Mouse (Mus musculus): ENCODE results near the gene Slc9a3. TPM values are rescaled to one million over a fixed set of nuclear protein-coding genes. Genes with fewer than 3 reads are reported as not detected.
A peak's percentile ranks its signal among the peaks of the same experiment; 100 is the strongest.

Gene Slc9a3
- polyA plus RNA-seq, 1 experiment from 2014 or later: 0.23 TPM

DNA sequence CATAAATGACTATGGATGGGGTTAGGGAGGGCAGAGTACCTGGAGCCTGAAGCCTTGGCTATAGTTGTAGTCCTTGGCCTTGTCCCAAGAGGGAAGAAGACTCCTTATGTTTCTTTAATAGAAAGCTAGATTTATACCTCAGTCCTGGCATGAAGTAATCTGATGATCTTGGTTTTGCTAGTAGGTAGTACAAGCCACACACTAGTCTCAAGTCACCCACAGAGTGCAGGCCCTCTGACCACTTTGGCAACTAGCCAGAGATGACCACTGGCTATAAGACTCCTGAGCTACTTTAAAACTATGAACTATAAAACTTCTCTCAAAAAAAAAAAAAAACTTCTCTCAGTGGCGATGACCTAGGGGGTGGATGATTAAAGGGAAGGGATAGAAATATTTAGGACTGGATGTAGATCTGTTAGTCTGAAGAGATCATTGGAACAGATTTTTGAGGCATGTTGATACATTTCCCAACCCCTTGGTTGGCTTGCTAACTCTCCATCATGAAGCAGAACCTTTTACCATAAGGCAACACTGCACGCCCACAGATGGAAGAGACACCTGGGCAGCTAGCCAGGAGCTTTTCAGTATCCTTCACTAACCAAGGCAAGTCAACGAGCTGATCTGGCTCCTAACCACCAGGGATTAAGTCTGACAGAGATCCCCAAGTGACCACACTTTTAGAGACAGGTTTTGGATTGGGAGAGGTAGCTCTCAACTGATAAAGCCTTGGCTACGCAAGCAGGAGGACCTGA is 18.2 kb upstream of the Slc9a3 start:
- no peak for ATAC-seq (ENCODE audit: low FRiP score, low TSS enrichment)
- no peaks in the 10 kb centered on the region for H3K9me3 ChIP-seq (ENCODE audit: control insufficient read depth, low read length)
- no peaks in the 10 kb centered on the region for H3K4me1 ChIP-seq (ENCODE audit: control insufficient read depth, insufficient read depth, low read length)
- WGBS: 89% methylated on average over 4 of the region's 4 CpGs
- no peak overlapping the region for H3K27ac ChIP-seq (ENCODE audit: low read depth, low read length)
- no peaks in the 10 kb centered on the region for H3K36me3 ChIP-seq (ENCODE audit: control insufficient read depth, insufficient read depth, low read length)
- H3K4me3 ChIP-seq (ENCODE audit: low read length): no peak overlapping the region
- no peaks in the 10 kb centered on the region for H3K27me3 ChIP-seq (ENCODE audit: control insufficient read depth, insufficient read depth, low read length)
- no peak overlapping the region for H3K9ac ChIP-seq (ENCODE audit: low read depth, low read length)
- no peak overlapping the region for H3K4me2 ChIP-seq (replicated peaks; ENCODE audit: low read depth, low read length)

DNA sequence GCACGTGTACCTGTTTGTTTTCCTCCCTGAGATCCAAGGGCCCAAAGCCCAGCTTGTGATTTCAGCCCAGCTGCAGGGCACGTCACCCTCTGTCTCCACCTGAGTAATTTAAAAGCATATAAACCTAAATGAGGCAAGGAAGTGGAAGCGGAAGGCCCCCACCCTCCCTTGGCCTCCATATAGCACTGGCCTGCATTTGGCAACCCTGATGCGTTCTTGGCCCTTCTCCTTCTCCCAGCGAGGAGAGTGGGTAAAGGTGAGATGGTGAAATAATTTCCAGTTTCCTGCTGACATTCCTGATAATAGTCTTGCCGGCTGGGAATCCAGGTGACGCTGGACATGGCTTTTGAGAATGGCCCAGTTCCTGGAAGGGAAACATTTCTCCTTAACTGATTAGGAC is 16.8 kb upstream of the Slc9a3 start:
- Histone ChIP-seq H3K27ac (ENCODE audit: low read depth, low read length) (no peak overlapping the region), H3K4me3 (ENCODE audit: low read length) (no peak overlapping the region), H3K27me3 (ENCODE audit: control insufficient read depth, insufficient read depth, low read length) (no peaks in the 10 kb centered on the region), H3K36me3 (ENCODE audit: control insufficient read depth, insufficient read depth, low read length) (no peaks in the 10 kb centered on the region), H3K9ac (ENCODE audit: low read depth, low read length) (no peak overlapping the region), H3K9me3 (ENCODE audit: control insufficient read depth, low read length) (no peaks in the 10 kb centered on the region), H3K4me2 (replicated peaks; ENCODE audit: low read depth, low read length) (no peak overlapping the region), H3K4me1 (ENCODE audit: control insufficient read depth, insufficient read depth, low read length) (no peaks in the 10 kb centered on the region)
- ATAC-seq (ENCODE audit: low FRiP score, low TSS enrichment): no peak
- 70% methylated on average over 7 of the region's 7 CpGs for WGBS

DNA sequence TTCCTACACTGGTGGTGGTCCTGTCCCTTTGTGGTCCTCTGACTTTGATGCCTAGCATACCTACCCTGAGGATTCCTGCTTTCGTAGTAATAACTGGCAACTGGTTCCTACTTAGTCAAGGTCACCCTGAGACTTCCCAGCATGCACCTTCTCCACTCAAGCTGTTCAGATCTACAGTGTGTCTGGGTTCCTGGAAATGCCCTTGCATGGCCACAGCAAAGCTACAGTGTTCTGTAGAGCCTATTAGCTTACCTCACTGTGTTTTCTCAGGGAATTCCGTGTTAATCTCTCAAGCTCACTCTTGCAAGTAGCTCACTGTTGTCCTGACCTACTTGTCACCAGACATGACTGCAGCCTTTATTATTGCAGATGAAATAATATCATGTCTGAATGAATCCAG is 13.8 kb upstream of the Slc9a3 start:
- H3K36me3 ChIP-seq (ENCODE audit: control insufficient read depth, insufficient read depth, low read length): no peaks in the 10 kb centered on the region
- H3K4me1 ChIP-seq (ENCODE audit: control insufficient read depth, insufficient read depth, low read length): no peaks in the 10 kb centered on the region
- WGBS: 88% methylated on average over 2 of the region's 2 CpGs
- H3K27ac ChIP-seq (ENCODE audit: low read depth, low read length): no peak overlapping the region
- H3K9ac ChIP-seq (ENCODE audit: low read depth, low read length): no peak overlapping the region
- H3K4me3 ChIP-seq (ENCODE audit: low read length): no peak overlapping the region
- H3K9me3 ChIP-seq (ENCODE audit: control insufficient read depth, low read length): no peaks in the 10 kb centered on the region
- no peak for ATAC-seq (ENCODE audit: low FRiP score, low TSS enrichment)
- no peaks in the 10 kb centered on the region for H3K27me3 ChIP-seq (ENCODE audit: control insufficient read depth, insufficient read depth, low read length)
- H3K4me2 ChIP-seq (replicated peaks; ENCODE audit: low read depth, low read length): no peak overlapping the region

DNA sequence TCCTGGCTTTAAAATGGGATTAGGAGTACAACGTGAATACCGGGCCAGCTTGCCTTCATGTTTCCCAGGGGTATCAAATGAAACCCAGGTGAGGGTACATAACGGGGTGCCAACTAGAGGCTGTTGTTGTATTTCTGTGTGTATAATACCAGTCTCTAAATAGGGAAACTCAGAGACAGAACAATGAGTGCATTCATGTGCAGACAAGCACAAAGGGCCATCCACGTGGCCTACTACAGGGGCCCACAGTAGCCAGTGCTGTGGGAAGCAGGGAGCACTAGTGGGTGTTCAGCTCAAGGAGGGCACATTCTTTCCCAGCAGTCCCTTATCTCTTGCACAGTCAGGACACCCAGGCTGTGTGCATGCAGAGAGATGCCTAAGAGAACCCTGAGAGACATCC is 8.7 kb upstream of the Slc9a3 start:
- 84% methylated on average over 4 of the region's 4 CpGs for WGBS
- H3K9ac ChIP-seq (ENCODE audit: low read depth, low read length): no peak overlapping the region
- H3K4me1 ChIP-seq (ENCODE audit: control insufficient read depth, insufficient read depth, low read length): no peaks in the 10 kb centered on the region
- H3K36me3 ChIP-seq (ENCODE audit: control insufficient read depth, insufficient read depth, low read length): no peaks in the 10 kb centered on the region
- H3K27me3 ChIP-seq (ENCODE audit: control insufficient read depth, insufficient read depth, low read length): no peaks in the 10 kb centered on the region
- no peak overlapping the region for H3K4me2 ChIP-seq (replicated peaks; ENCODE audit: low read depth, low read length)
- no peaks in the 10 kb centered on the region for H3K9me3 ChIP-seq (ENCODE audit: control insufficient read depth, low read length)
- no peak overlapping the region for H3K27ac ChIP-seq (ENCODE audit: low read depth, low read length)
- no peak for ATAC-seq (ENCODE audit: low FRiP score, low TSS enrichment)
- H3K4me3 ChIP-seq (ENCODE audit: low read length): no peak overlapping the region

DNA sequence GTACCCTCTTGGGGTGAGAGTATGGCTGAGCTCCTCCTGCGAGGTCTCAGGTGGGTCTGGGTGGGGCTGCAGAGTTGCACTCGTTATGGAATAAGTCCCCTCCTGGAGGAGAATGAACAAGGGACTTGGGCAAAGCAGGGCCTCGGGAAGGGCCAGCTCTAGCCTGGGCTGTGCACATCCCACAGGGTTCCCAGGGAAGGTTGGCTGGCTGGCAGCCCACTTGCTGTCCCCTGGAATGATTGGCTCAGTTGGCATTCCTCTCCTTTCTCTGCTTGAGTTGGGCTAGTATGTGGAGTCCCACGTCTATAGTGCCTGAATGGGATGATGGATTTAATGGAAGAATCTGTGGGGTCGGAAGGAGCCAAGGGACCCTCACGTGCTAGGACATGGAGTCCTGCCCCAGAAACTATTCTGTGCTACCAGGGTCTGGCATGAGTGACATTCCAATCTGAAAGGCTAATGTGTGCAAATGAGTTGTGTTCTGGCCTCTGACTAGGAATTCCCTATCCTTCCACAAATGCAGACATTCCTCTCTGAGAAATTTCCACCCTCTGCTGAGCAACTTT is 7.5 kb upstream of the Slc9a3 start:
- no peaks in the 10 kb centered on the region for H3K36me3 ChIP-seq (ENCODE audit: control insufficient read depth, insufficient read depth, low read length)
- no peaks in the 10 kb centered on the region for H3K27me3 ChIP-seq (ENCODE audit: control insufficient read depth, insufficient read depth, low read length)
- ATAC-seq (ENCODE audit: low FRiP score, low TSS enrichment): no peak
- H3K4me2 ChIP-seq (replicated peaks; ENCODE audit: low read depth, low read length): no peak overlapping the region
- no peak overlapping the region for H3K27ac ChIP-seq (ENCODE audit: low read depth, low read length)
- H3K4me1 ChIP-seq (ENCODE audit: control insufficient read depth, insufficient read depth, low read length): no peaks in the 10 kb centered on the region
- 73% methylated on average over 6 of the region's 6 CpGs for WGBS
- no peak overlapping the region for H3K9ac ChIP-seq (ENCODE audit: low read depth, low read length)
- no peak overlapping the region for H3K4me3 ChIP-seq (ENCODE audit: low read length)
- no peaks in the 10 kb centered on the region for H3K9me3 ChIP-seq (ENCODE audit: control insufficient read depth, low read length)

GRCm38 (mm10) chr13:74121795-74122330 is 606 bp downstream of the Slc9a3 start:
- ATAC-seq (ENCODE audit: low FRiP score, low TSS enrichment): no peak
- Histone ChIP-seq H3K36me3 (ENCODE audit: control insufficient read depth, insufficient read depth, low read length) (no peaks in the 10 kb centered on the region), H3K27me3 (ENCODE audit: control insufficient read depth, insufficient read depth, low read length) (peaks cover 43% of the 10 kb centered on the region), H3K4me3 (ENCODE audit: low read length) (no peak overlapping the region), H3K27ac (ENCODE audit: low read depth, low read length) (no peak overlapping the region), H3K4me1 (ENCODE audit: control insufficient read depth, insufficient read depth, low read length) (peaks cover 6% of the 10 kb centered on the region; the same call in 1 of the 2 replicates), H3K4me2 (replicated peaks; ENCODE audit: low read depth, low read length) (peak overlapping the region; percentile 84; the same call in 1 of the 2 replicates), H3K9ac (ENCODE audit: low read depth, low read length) (no peak overlapping the region), H3K9me3 (ENCODE audit: control insufficient read depth, low read length) (no peaks in the 10 kb centered on the region)
- 35% methylated on average over 14 of the region's 14 CpGs for WGBS

- H3K4me2 ChIP-seq (replicated peaks; ENCODE audit: low read depth, low read length): no peak overlapping the region
- peaks cover 43% of the 10 kb centered on the region for H3K27me3 ChIP-seq (ENCODE audit: control insufficient read depth, insufficient read depth, low read length)
- no peak for ATAC-seq (ENCODE audit: low FRiP score, low TSS enrichment)
- 68% methylated on average over 3 of the region's 3 CpGs for WGBS
- H3K36me3 ChIP-seq (ENCODE audit: control insufficient read depth, insufficient read depth, low read length): no peaks in the 10 kb centered on the region
- H3K4me1 ChIP-seq (ENCODE audit: control insufficient read depth, insufficient read depth, low read length): peaks cover 6% of the 10 kb centered on the region; the same call in 1 of the 2 replicates
- no peak overlapping the region for H3K4me3 ChIP-seq (ENCODE audit: low read length)
- no peaks in the 10 kb centered on the region for H3K9me3 ChIP-seq (ENCODE audit: control insufficient read depth, low read length)
- no peak overlapping the region for H3K9ac ChIP-seq (ENCODE audit: low read depth, low read length)
- no peak overlapping the region for H3K27ac ChIP-seq (ENCODE audit: low read depth, low read length)
These were observed 1.4 kb downstream of the Slc9a3 start for GRCm38 (mm10) chr13:74122632-74123031.

GRCm38 (mm10) chr13:74127571-74127970 is 6.3 kb downstream of the Slc9a3 start:
- Histone ChIP-seq H3K9ac (ENCODE audit: low read depth, low read length) (no peak overlapping the region), H3K9me3 (ENCODE audit: control insufficient read depth, low read length) (no peaks in the 10 kb centered on the region), H3K4me2 (replicated peaks; ENCODE audit: low read depth, low read length) (no peak overlapping the region), H3K27me3 (ENCODE audit: control insufficient read depth, insufficient read depth, low read length) (peaks cover 12% of the 10 kb centered on the region), H3K27ac (ENCODE audit: low read depth, low read length) (no peak overlapping the region), H3K4me1 (ENCODE audit: control insufficient read depth, insufficient read depth, low read length) (no peaks in the 10 kb centered on the region), H3K4me3 (ENCODE audit: low read length) (no peak overlapping the region), H3K36me3 (ENCODE audit: control insufficient read depth, insufficient read depth, low read length) (no peaks in the 10 kb centered on the region)
- no peak for ATAC-seq (ENCODE audit: low FRiP score, low TSS enrichment)
- WGBS: 79% methylated on average over 7 of the region's 7 CpGs

GRCm38 (mm10) chr13:74129909-74130308 is 8.7 kb downstream of the Slc9a3 start:
- Histone ChIP-seq H3K9me3 (ENCODE audit: control insufficient read depth, low read length) (no peaks in the 10 kb centered on the region), H3K27me3 (ENCODE audit: control insufficient read depth, insufficient read depth, low read length) (no peaks in the 10 kb centered on the region), H3K4me2 (replicated peaks; ENCODE audit: low read depth, low read length) (no peak overlapping the region), H3K4me3 (ENCODE audit: low read length) (no peak overlapping the region), H3K36me3 (ENCODE audit: control insufficient read depth, insufficient read depth, low read length) (no peaks in the 10 kb centered on the region), H3K9ac (ENCODE audit: low read depth, low read length) (no peak overlapping the region), H3K27ac (ENCODE audit: low read depth, low read length) (no peak overlapping the region), H3K4me1 (ENCODE audit: control insufficient read depth, insufficient read depth, low read length) (no peaks in the 10 kb centered on the region)
- no peak for ATAC-seq (ENCODE audit: low FRiP score, low TSS enrichment)
- 86% methylated on average over 6 of the region's 6 CpGs for WGBS
